Mouse (Mus musculus): ENCODE data around the gene Lpo.

Gene Lpo

GRCm38 (mm10) chr11:87805448-87805847 is 22.6 kb downstream of the Lpo start:
- no peak for DNase-seq (ENCODE audit: low spot score)

GRCm38 (mm10) chr11:87802621-87803020 is 25.5 kb downstream of the Lpo start:
- DNase-seq (ENCODE audit: low spot score), result no peak

- no peak for DNase-seq (ENCODE audit: low spot score)
Measured at GRCm38 (mm10) chr11:87801711-87802275, 26.3 kb downstream of the Lpo start.

- no peak for DNase-seq (ENCODE audit: low spot score)
Measured at GRCm38 (mm10) chr11:87793460-87793859, 34.6 kb downstream of the Lpo start, which contains the start of gene Mpo. Gene Mpo, plus strand, starts transcription at chr11:87793581.

GRCm38 (mm10) chr11:87790088-87790487 is 38.0 kb downstream of the Lpo start:
- no peak for DNase-seq (ENCODE audit: low spot score)

GRCm38 (mm10) chr11:87780130-87780529 is 48.0 kb downstream of the Lpo start:
- no peak for DNase-seq (ENCODE audit: low spot score)

GRCm38 (mm10) chr11:87779392-87779791 is 48.7 kb downstream of the Lpo start:
- DNase-seq (ENCODE audit: low spot score), result no peak

GRCm38 (mm10) chr11:87778915-87779314 is 49.2 kb downstream of the Lpo start:
- no peak for DNase-seq (ENCODE audit: low spot score)

- DNase-seq (ENCODE audit: low spot score), result peak; percentile 47
Measured at GRCm38 (mm10) chr11:87778100-87778765, 49.9 kb downstream of the Lpo start.

- no peak for DNase-seq (ENCODE audit: low spot score)
Measured at GRCm38 (mm10) chr11:87772354-87772753, 55.7 kb downstream of the Lpo start.

GRCm38 (mm10) chr11:87770989-87771388 is 57.1 kb downstream of the Lpo start:
- peak; percentile 47 for DNase-seq (ENCODE audit: low spot score)

GRCm38 (mm10) chr11:87768745-87769144 is 59.3 kb downstream of the Lpo start:
- no peak for DNase-seq (ENCODE audit: low spot score)

- no peak for DNase-seq (ENCODE audit: low spot score)
Measured at GRCm38 (mm10) chr11:87763988-87764876, 63.9 kb downstream of the Lpo start.

- DNase-seq (ENCODE audit: low spot score), result peak; percentile 43
Measured at GRCm38 (mm10) chr11:87763511-87763987, 64.5 kb downstream of the Lpo start.

- DNase-seq (ENCODE audit: low spot score), result no peak
Measured at GRCm38 (mm10) chr11:87762702-87763385, 65.2 kb downstream of the Lpo start.

- DNase-seq (ENCODE audit: low spot score), result no peak
Measured at GRCm38 (mm10) chr11:87761806-87762701, 66.0 kb downstream of the Lpo start.

- no peak for DNase-seq (ENCODE audit: low spot score)
Measured at GRCm38 (mm10) chr11:87761181-87761721, 66.8 kb downstream of the Lpo start.

GRCm38 (mm10) chr11:87760301-87761081 is 67.6 kb downstream of the Lpo start, which contains the start of gene Tspoap1:
Gene Tspoap1, plus strand, starts transcription at chr11:87760541.
- DNase-seq (ENCODE audit: low spot score), result no peak

GRCm38 (mm10) chr11:87759609-87760005 is 68.5 kb downstream of the Lpo start:
- no peak for DNase-seq (ENCODE audit: low spot score)

All from MN1 (cell line).